Mouse (Mus musculus) frontal cortex, postnatal 25 days (tissue): Measurements from ENCODE around the gene Nudt10.
A peak's percentile ranks its signal among the peaks of the same experiment; 100 is the strongest.

Source experiments
- DNase-seq, 2 experiments: peaks; one replicate each; pipeline ENCODE4 v3.0.0; 2022; ENCODE audit warnings: low spot score in 2 of 2

Nudt10 gene

GRCm38 (mm10) chrX:6172823-6173640 is at the start of gene Nudt10:
Gene Nudt10 (minus strand): TSS chrX:6173015.
- DNase-seq: peak in 1 of 2 experiments; percentile 2

- peak in 1 of 2 experiments; percentile 2 for DNase-seq
These were observed 536 bp downstream of the Nudt10 start for GRCm38 (mm10) chrX:6172136-6172822.

- no peak for DNase-seq
These were observed 1.1 kb downstream of the Nudt10 start for GRCm38 (mm10) chrX:6171718-6172117.
